Mouse (Mus musculus): ENCODE measurements around the gene Pfas. TPM values are rescaled to one million over a fixed set of nuclear protein-coding genes. Genes with fewer than 3 reads are reported as not detected.

The Pfas gene
- polyA plus RNA-seq, 1 experiment = 11.8 TPM

- peaks cover 3% of the 10 kb centered on the region for H3K4me1 ChIP-seq (ENCODE audit: control insufficient read depth, insufficient read depth, low read length)
- H3K27me3 ChIP-seq (ENCODE audit: control insufficient read depth, insufficient read depth, low read length) = no peaks in the 10 kb centered on the region
- H3K27ac ChIP-seq (ENCODE audit: control insufficient read depth, insufficient read depth, low read depth, low read length) = peak overlapping the region; percentile 70
- H3K36me3 ChIP-seq (ENCODE audit: control insufficient read depth, insufficient read depth, low read length) = peaks cover 6% of the 10 kb centered on the region
- H3K4me3 ChIP-seq (ENCODE audit: control insufficient read depth, low read depth, low read length) = no peak overlapping the region
- no peak for TF ChIP-seq CTCF (IDR thresholded peaks at IDR 0.05; ENCODE audit: control insufficient read depth, insufficient read depth, insufficient replicate concordance, low read depth, low read length)
- no peak for TF ChIP-seq POLR2A (IDR thresholded peaks at IDR 0.05; ENCODE audit: control insufficient read depth, low read depth, low read length)
These were observed 27.2 kb upstream of the Pfas start for GRCm38 (mm10) chr11:69035411-69035810.

GRCm38 (mm10) chr11:69034585-69034984, 26.3 kb upstream of the Pfas start:
- peaks cover 6% of the 10 kb centered on the region for H3K36me3 ChIP-seq (ENCODE audit: control insufficient read depth, insufficient read depth, low read length)

GRCm38 (mm10) chr11:69033552-69033951, 25.3 kb upstream of the Pfas start:
- no peak overlapping the region for H3K4me3 ChIP-seq (ENCODE audit: control insufficient read depth, low read depth, low read length)
- TF ChIP-seq CTCF (IDR thresholded peaks at IDR 0.05; ENCODE audit: control insufficient read depth, insufficient read depth, insufficient replicate concordance, low read depth, low read length) (no peak), POLR2A (IDR thresholded peaks at IDR 0.05; ENCODE audit: control insufficient read depth, low read depth, low read length) (no peak)
- H3K27ac ChIP-seq (ENCODE audit: control insufficient read depth, insufficient read depth, low read depth, low read length) = no peak overlapping the region
- H3K4me1 ChIP-seq (ENCODE audit: control insufficient read depth, insufficient read depth, low read length) = no peaks in the 10 kb centered on the region; the same call in none of the 2 replicates
- no peaks in the 10 kb centered on the region for H3K27me3 ChIP-seq (ENCODE audit: control insufficient read depth, insufficient read depth, low read length)
- peaks cover 6% of the 10 kb centered on the region for H3K36me3 ChIP-seq (ENCODE audit: control insufficient read depth, insufficient read depth, low read length)

More at GRCm38 (mm10) chr11:69034585-69034984, 26.3 kb upstream of the Pfas start:
- Histone ChIP-seq H3K27ac (ENCODE audit: control insufficient read depth, insufficient read depth, low read depth, low read length) (no peak overlapping the region), H3K4me3 (ENCODE audit: control insufficient read depth, low read depth, low read length) (no peak overlapping the region), H3K4me1 (ENCODE audit: control insufficient read depth, insufficient read depth, low read length) (peaks cover 2% of the 10 kb centered on the region), H3K27me3 (ENCODE audit: control insufficient read depth, insufficient read depth, low read length) (no peaks in the 10 kb centered on the region)
- TF ChIP-seq CTCF (IDR thresholded peaks at IDR 0.05; ENCODE audit: control insufficient read depth, insufficient read depth, insufficient replicate concordance, low read depth, low read length) (no peak), POLR2A (IDR thresholded peaks at IDR 0.05; ENCODE audit: control insufficient read depth, low read depth, low read length) (no peak)

GRCm38 (mm10) chr11:69028805-69029204, 20.5 kb upstream of the Pfas start:
- Histone ChIP-seq H3K36me3 (ENCODE audit: control insufficient read depth, insufficient read depth, low read length) (peaks cover 10% of the 10 kb centered on the region), H3K4me1 (ENCODE audit: control insufficient read depth, insufficient read depth, low read length) (no peaks in the 10 kb centered on the region), H3K27me3 (ENCODE audit: control insufficient read depth, insufficient read depth, low read length) (no peaks in the 10 kb centered on the region), H3K4me3 (ENCODE audit: control insufficient read depth, low read depth, low read length) (no peak overlapping the region), H3K27ac (ENCODE audit: control insufficient read depth, insufficient read depth, low read depth, low read length) (no peak overlapping the region)
- TF ChIP-seq CTCF (IDR thresholded peaks at IDR 0.05; ENCODE audit: control insufficient read depth, insufficient read depth, insufficient replicate concordance, low read depth, low read length) (no peak), POLR2A (IDR thresholded peaks at IDR 0.05; ENCODE audit: control insufficient read depth, low read depth, low read length) (no peak)

- TF ChIP-seq POLR2A (IDR thresholded peaks at IDR 0.05; ENCODE audit: control insufficient read depth, low read depth, low read length) = no peak
- TF ChIP-seq CTCF (IDR thresholded peaks at IDR 0.05; ENCODE audit: control insufficient read depth, insufficient read depth, insufficient replicate concordance, low read depth, low read length) = no peak
- H3K4me3 ChIP-seq (ENCODE audit: control insufficient read depth, low read depth, low read length) = no peak overlapping the region
- peaks cover 8% of the 10 kb centered on the region for H3K36me3 ChIP-seq (ENCODE audit: control insufficient read depth, insufficient read depth, low read length)
- H3K27ac ChIP-seq (ENCODE audit: control insufficient read depth, insufficient read depth, low read depth, low read length) = no peak overlapping the region
- H3K4me1 ChIP-seq (ENCODE audit: control insufficient read depth, insufficient read depth, low read length) = no peaks in the 10 kb centered on the region
- no peaks in the 10 kb centered on the region for H3K27me3 ChIP-seq (ENCODE audit: control insufficient read depth, insufficient read depth, low read length)
These were observed 18.3 kb upstream of the Pfas start for GRCm38 (mm10) chr11:69026562-69026961.

GRCm38 (mm10) chr11:69020691-69021090, 12.4 kb upstream of the Pfas start:
- TF ChIP-seq POLR2A (IDR thresholded peaks at IDR 0.05; ENCODE audit: control insufficient read depth, low read depth, low read length) (no peak), CTCF (IDR thresholded peaks at IDR 0.05; ENCODE audit: control insufficient read depth, insufficient read depth, insufficient replicate concordance, low read depth, low read length) (no peak)
- Histone ChIP-seq H3K4me3 (ENCODE audit: control insufficient read depth, low read depth, low read length) (no peak overlapping the region), H3K27me3 (ENCODE audit: control insufficient read depth, insufficient read depth, low read length) (no peaks in the 10 kb centered on the region), H3K36me3 (ENCODE audit: control insufficient read depth, insufficient read depth, low read length) (peaks cover 2% of the 10 kb centered on the region), H3K4me1 (ENCODE audit: control insufficient read depth, insufficient read depth, low read length) (no peaks in the 10 kb centered on the region; the same call in 1 of the 2 replicates), H3K27ac (ENCODE audit: control insufficient read depth, insufficient read depth, low read depth, low read length) (no peak overlapping the region)

- Histone ChIP-seq H3K36me3 (ENCODE audit: control insufficient read depth, insufficient read depth, low read length) (no peaks in the 10 kb centered on the region), H3K4me3 (ENCODE audit: control insufficient read depth, low read depth, low read length) (peak overlapping the region; percentile 95), H3K27ac (ENCODE audit: control insufficient read depth, insufficient read depth, low read depth, low read length) (no peak overlapping the region; the same call in 1 of the 2 replicates), H3K4me1 (ENCODE audit: control insufficient read depth, insufficient read depth, low read length) (peaks cover 7% of the 10 kb centered on the region), H3K27me3 (ENCODE audit: control insufficient read depth, insufficient read depth, low read length) (no peaks in the 10 kb centered on the region)
- TF ChIP-seq CTCF (IDR thresholded peaks at IDR 0.05; ENCODE audit: control insufficient read depth, insufficient read depth, insufficient replicate concordance, low read depth, low read length) (no peak), POLR2A (IDR thresholded peaks at IDR 0.05; ENCODE audit: control insufficient read depth, low read depth, low read length) (no peak)
These were observed 8.5 kb upstream of the Pfas start for GRCm38 (mm10) chr11:69016755-69017154.

Measured in testis, adult 2 months (tissue).